Mouse (Mus musculus): ENCODE data around the gene Acbd4. TPM values are rescaled to one million over a fixed set of nuclear protein-coding genes. Genes with fewer than 3 reads are reported as not detected.
A peak's percentile ranks its signal among the peaks of the same experiment; 100 is the strongest.

The Acbd4 gene
- 40.7 and 46.3 TPM in 2 replicates for polyA plus RNA-seq (2012; rRNA removed)

DNA sequence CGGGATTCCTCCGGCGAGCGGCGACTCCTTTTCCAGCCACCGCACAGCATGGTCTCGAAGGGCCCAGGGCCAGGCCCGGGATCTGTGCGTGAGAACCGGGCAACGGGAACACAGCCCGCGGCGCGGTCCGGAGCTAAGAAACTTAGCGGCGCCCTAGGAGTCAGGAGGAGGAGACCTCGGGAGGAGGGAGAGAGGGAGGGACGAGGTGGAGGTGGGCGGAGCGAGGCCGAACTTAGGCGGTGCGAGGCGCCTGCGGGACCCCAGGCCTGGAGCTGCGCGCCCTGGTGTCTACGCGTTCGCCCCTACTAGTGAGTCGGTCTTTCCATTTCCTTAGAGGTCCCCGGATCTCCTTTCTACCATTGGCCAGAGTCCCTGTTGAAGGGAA is at the start of gene Acbd4, which contains the start of gene Plcd3:
TSS of gene Acbd4 (plus strand) at position 202 of the 385 bp plus-strand sequence.
TSS of gene Plcd3 (minus strand) at position 178 of the 385 bp plus-strand sequence.
- peak within 1 kb of the TSS; percentile 75 for H3K4me3 ChIP-seq (ENCODE audit: insufficient read depth, low read length)
- H3K4me1 ChIP-seq (ENCODE audit: control insufficient read depth, insufficient read depth, low read length): no peaks in the 10 kb centered on the region
- H3K27ac ChIP-seq (ENCODE audit: insufficient read depth, low read length): peak within 1 kb of the TSS; percentile 24; the same call in 1 of the 2 replicates
- TF ChIP-seq CTCF (IDR thresholded peaks at IDR 0.05; ENCODE audit: extremely low read depth, insufficient read depth, low read length): no peak
- TF ChIP-seq POLR2A (IDR thresholded peaks at IDR 0.05; ENCODE audit: extremely low read depth, insufficient read depth, low read length): peak; percentile 83

DNA sequence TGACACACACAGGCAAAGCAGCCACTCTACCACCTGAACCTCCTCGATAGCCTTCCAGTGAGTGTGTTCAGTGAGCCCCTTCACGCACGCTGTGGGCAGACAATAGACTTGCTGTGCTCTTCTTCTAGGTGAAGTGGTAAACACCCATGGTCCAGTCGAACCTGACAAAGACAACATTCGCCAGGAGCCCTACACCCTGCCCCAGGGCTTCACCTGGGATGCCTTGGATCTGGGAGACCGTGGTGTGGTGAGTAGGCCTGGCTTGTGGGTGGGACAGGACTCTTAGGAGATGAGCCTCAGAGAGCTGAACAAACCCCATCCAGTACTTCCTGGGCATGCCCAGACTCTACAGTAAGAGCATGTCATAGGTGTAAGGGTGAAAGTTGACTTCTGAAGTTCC is 49.4 kb upstream of the Acbd4 start:
- Histone ChIP-seq H3K27ac (ENCODE audit: insufficient read depth, low read length) (peak overlapping the region; percentile 2; the same call in 1 of the 2 replicates), H3K4me1 (ENCODE audit: control insufficient read depth, insufficient read depth, low read length) (no peaks in the 10 kb centered on the region), H3K4me3 (ENCODE audit: insufficient read depth, low read length) (no peak overlapping the region)
- TF ChIP-seq POLR2A (IDR thresholded peaks at IDR 0.05; ENCODE audit: extremely low read depth, insufficient read depth, low read length): no peak
- no peak for TF ChIP-seq CTCF (IDR thresholded peaks at IDR 0.05; ENCODE audit: extremely low read depth, insufficient read depth, low read length)

DNA sequence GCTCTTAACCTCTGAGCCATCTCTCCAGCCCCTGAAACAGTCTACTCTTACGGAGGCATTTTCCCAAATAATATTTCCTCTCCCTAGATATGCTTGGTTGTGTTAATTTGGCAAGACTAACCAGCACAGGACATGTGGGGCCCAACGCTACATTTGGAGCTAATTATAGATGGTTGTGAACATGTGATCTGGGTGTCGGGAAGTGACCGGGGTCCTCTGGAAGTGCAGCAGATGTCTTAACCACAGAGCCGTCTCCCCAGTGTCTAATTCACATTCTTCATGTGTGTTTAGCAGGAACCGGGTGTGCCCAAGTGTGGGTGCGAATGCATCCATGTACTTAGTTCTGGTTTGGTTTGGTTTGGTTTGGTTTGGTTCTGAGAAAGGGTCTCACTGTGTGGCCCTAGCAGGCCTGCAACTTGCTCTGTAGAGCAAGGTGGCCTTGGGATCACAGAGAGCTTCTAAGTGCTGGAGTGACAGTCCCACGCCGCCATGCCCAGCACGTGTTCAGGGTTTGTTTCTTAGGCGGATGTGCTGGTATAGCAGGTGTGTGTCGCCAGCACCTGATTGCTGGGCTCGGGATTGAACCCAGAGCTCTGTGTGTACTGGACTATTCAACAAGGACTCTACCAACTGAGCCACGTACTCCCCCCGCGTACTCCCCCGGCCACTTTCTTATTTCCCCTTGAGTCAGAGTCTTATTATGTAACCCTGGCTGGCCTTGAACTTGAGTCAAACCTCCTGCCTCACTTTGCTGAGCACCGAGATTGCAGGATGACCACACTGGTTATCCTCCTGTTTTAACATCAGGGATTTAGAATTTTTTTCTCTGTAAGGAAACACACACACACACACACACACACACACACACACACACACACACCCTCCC is 48.0 kb upstream of the Acbd4 start:
- H3K4me3 ChIP-seq (ENCODE audit: insufficient read depth, low read length): no peak overlapping the region

DNA sequence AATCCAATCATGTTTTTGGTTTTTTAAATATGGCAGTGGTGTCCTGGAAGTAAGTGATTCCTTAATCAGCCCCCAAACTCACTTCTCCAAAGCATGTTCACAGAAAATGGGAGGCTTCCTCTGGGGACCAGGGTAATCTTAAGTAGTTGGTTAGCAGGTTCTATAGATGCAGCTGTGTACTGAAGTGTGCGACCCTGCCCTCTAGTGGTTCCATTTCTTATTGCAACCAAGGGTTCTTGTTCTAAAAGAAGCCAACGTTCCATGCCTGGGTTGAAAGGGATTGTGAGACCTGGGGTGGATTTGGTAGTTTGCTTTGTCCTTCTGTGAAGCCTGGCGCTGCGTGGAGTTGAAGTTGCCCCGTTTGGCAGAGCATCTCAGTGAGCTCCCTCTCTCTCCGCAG is 46.7 kb upstream of the Acbd4 start:
- TF ChIP-seq CTCF (IDR thresholded peaks at IDR 0.05; ENCODE audit: extremely low read depth, insufficient read depth, low read length) (peak; percentile 69), POLR2A (IDR thresholded peaks at IDR 0.05; ENCODE audit: extremely low read depth, insufficient read depth, low read length) (no peak)
- no peak overlapping the region for H3K4me3 ChIP-seq (ENCODE audit: insufficient read depth, low read length)
- no peak overlapping the region for H3K27ac ChIP-seq (ENCODE audit: insufficient read depth, low read length)
- H3K4me1 ChIP-seq (ENCODE audit: control insufficient read depth, insufficient read depth, low read length): no peaks in the 10 kb centered on the region

More for the DNA sequence above, 48.0 kb upstream of the Acbd4 start:
- peak overlapping the region; percentile 76; the same call in 1 of the 2 replicates for H3K27ac ChIP-seq (ENCODE audit: insufficient read depth, low read length)
- H3K4me1 ChIP-seq (ENCODE audit: control insufficient read depth, insufficient read depth, low read length): no peaks in the 10 kb centered on the region
- TF ChIP-seq POLR2A (IDR thresholded peaks at IDR 0.05; ENCODE audit: extremely low read depth, insufficient read depth, low read length): no peak
- TF ChIP-seq CTCF (IDR thresholded peaks at IDR 0.05; ENCODE audit: extremely low read depth, insufficient read depth, low read length): no peak

DNA sequence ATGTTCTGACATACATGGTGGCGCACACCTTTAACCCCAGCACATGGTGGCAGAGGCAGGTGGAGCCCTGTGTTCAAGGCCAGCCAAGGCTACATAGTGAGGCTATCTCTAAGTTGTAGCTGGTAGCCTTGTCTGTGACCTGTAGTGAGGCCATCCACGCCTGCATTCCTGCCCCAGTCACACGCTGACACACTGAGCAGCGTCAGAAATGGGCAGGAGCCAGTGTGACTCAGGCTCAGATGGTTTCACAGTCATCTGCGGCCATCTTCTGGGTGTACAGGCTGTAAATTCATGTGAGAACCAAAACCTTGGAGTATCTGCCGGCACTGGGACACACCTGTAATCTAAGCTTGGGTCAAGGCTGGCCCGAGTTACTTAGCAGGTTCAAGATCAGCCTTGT is 44.8 kb upstream of the Acbd4 start:
- no peak overlapping the region for H3K4me3 ChIP-seq (ENCODE audit: insufficient read depth, low read length)
- no peak for TF ChIP-seq POLR2A (IDR thresholded peaks at IDR 0.05; ENCODE audit: extremely low read depth, insufficient read depth, low read length)
- TF ChIP-seq CTCF (IDR thresholded peaks at IDR 0.05; ENCODE audit: extremely low read depth, insufficient read depth, low read length): no peak
- H3K4me1 ChIP-seq (ENCODE audit: control insufficient read depth, insufficient read depth, low read length): no peaks in the 10 kb centered on the region
- H3K27ac ChIP-seq (ENCODE audit: insufficient read depth, low read length): no peak overlapping the region

DNA sequence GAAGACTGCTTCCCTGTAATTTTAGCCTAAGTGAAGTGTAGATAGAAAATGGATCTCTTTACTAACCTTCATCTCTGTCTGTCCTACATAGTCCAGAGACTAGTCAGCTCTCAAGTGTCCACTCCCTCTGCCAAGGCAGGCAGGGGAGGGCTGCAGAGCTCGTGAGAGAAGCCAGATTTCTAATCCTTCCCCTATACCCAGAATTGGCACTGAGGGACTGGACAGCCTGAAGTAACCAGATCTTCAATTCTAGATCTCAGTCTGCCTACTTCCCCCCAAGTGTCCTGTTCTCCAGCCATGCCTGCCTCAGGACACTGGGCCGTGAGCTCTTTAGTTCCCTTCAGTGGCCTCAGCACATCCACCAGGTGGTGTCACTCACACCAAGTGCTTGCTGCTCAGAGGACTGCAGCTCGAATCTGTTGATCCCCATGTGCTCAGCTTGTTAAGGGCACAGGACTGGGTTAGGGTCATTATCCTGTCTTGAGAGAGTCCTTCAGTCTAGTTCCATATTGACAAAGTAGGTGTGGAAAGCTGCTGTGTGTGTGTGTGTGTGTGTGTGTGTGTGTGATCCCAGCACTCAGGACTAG is 42.9 kb upstream of the Acbd4 start:
- H3K4me3 ChIP-seq (ENCODE audit: insufficient read depth, low read length): no peak overlapping the region
- no peaks in the 10 kb centered on the region for H3K4me1 ChIP-seq (ENCODE audit: control insufficient read depth, insufficient read depth, low read length)
- TF ChIP-seq POLR2A (IDR thresholded peaks at IDR 0.05; ENCODE audit: extremely low read depth, insufficient read depth, low read length) (no peak), CTCF (IDR thresholded peaks at IDR 0.05; ENCODE audit: extremely low read depth, insufficient read depth, low read length) (no peak)
- no peak overlapping the region for H3K27ac ChIP-seq (ENCODE audit: insufficient read depth, low read length)

DNA sequence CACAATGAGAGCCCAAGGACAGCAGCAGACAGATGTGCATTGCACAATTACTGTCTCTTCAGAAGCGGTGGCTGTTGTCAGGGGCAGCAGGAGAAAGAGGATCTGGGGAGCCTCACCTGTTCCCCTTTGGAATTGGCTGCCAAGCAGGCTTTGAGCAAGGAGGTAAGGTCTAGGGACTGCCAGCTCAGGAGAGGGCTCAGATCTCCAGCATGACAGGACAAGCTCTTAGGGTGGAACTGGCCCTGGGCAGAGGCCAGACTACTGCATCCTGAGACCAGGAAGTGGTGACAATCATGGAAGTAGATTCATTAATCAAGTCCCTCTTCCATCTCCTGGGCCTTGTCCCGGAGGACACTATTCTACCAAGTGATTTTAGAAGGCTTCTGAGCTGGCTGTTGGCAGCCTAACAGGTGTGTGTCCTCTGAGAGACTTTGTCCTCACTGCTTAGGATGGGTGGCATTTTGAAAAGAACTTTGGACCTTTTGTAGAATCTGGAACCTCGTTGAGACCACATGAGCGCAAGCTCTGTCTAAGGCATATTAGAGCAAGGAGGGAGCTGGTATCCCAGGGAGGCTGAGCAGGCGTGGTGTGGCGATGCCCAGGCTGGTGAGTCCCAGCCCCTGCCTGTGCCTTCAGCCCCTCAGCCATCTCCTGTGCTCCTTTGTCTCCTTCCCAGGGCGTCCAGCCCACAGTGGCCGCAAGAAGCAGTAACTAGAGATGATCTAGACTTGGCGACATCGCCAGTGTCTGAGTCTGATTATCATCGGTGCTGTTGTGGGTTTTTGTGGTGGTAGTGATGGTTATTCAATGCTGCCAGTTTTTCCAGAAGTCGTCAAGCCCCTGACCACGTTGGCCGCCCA is 35.1 kb upstream of the Acbd4 start:
- TF ChIP-seq CTCF (IDR thresholded peaks at IDR 0.05; ENCODE audit: extremely low read depth, insufficient read depth, low read length) (no peak), POLR2A (IDR thresholded peaks at IDR 0.05; ENCODE audit: extremely low read depth, insufficient read depth, low read length) (no peak)
- H3K4me1 ChIP-seq (ENCODE audit: control insufficient read depth, insufficient read depth, low read length): no peaks in the 10 kb centered on the region
- H3K4me3 ChIP-seq (ENCODE audit: insufficient read depth, low read length): no peak overlapping the region
- no peak overlapping the region for H3K27ac ChIP-seq (ENCODE audit: insufficient read depth, low read length)

DNA sequence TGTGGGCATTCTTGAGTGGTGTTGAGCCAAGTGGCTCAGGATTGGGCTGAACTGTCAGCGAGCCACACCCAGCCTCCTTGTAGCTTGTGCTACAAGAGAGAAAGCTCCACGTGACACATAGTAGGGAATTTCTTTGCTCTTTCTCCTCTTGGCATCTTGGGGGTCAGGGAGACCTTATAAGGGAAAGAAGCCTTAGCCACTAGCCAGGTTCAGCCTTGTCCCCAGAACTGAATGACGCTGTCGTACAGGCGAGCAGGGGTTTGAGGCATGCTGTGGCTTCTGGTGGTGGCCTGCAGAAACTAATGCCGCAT is 34.5 kb upstream of the Acbd4 start:
- no peak overlapping the region for H3K4me3 ChIP-seq (ENCODE audit: insufficient read depth, low read length)
- no peak overlapping the region for H3K27ac ChIP-seq (ENCODE audit: insufficient read depth, low read length)
- TF ChIP-seq CTCF (IDR thresholded peaks at IDR 0.05; ENCODE audit: extremely low read depth, insufficient read depth, low read length) (no peak), POLR2A (IDR thresholded peaks at IDR 0.05; ENCODE audit: extremely low read depth, insufficient read depth, low read length) (no peak)
- H3K4me1 ChIP-seq (ENCODE audit: control insufficient read depth, insufficient read depth, low read length): no peaks in the 10 kb centered on the region

DNA sequence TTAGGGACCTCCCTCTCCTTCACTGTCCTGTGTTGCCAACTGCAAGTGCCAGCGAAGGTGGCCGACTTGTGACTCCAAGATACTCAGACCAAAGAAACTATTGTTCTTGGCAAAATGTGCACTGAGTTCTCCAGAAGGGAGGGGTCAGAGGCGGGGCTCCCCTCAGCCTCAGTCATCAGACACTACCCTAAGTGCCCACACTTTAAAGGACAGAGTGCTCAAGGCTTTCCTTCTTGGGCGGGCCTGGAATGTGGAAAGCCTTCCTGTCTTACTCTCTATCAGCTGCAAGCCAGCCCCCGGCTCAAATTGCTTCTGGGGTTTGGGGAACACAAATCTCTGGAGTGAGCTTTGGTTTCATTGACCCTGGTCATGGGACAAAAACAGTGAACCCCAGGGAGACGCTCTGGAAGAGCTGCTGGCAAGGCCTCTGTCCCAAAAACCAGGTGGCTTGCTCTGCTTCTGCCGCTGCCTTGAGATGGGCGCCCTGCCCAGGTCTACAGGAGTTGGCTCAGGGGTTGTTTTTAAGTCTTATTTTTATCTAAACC is 34.0 kb upstream of the Acbd4 start:
- H3K4me3 ChIP-seq (ENCODE audit: insufficient read depth, low read length): no peak overlapping the region
- no peak overlapping the region for H3K27ac ChIP-seq (ENCODE audit: insufficient read depth, low read length)
- no peaks in the 10 kb centered on the region for H3K4me1 ChIP-seq (ENCODE audit: control insufficient read depth, insufficient read depth, low read length)
- no peak for TF ChIP-seq POLR2A (IDR thresholded peaks at IDR 0.05; ENCODE audit: extremely low read depth, insufficient read depth, low read length)
- TF ChIP-seq CTCF (IDR thresholded peaks at IDR 0.05; ENCODE audit: extremely low read depth, insufficient read depth, low read length): no peak
